In the genomic region with DNA sequence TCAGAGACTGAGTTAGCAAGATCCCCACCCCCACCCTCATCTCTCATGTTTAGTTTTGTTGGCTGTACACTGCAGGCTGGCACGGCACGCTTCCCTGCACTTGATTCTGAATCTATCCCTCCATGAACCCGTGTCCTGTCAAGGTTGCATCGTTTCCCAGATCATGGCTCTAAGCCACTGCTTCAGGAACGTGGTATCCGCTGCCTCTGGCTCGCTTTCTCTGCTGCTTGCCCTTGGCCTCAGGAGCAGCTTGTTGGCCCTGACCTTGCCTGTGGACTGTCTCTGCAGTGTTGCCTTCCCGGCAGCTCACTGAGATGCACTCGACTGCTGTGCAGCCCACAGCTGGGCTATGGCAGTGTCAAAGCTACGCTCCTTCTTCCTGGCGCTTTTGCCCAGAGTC, we compare ENCODE assay signal across 12 mouse cellular contexts.
DNase-seq lines count a peak whose midpoint lies in the region; ATAC-seq and TF ChIP-seq lines count a peak whose summit lies in the region.
"Had no signal": no experiment of that assay in that cellular context is flagged by ENCODE, and none has a peak within 500 bp of the region (broad histone marks: within the 10 kb centered on the region; RNA-seq: fewer than 3 reads in every experiment).

No protein-coding gene starts in this region.

- peak overlapping the region; percentile 28 for H3K27ac ChIP-seq in heart, embryonic 16.5 days (ENCODE audit: low read length)
- H3K27ac ChIP-seq in intestine, postnatal 0 days (ENCODE audit: low read depth, low read length) = no peak overlapping the region
- H3K27ac ChIP-seq: hindbrain, embryonic 12.5 days; liver, embryonic 12.5 days had no signal

- no peaks in the 10 kb centered on the region for H3K36me3 ChIP-seq in heart, embryonic 16.5 days (ENCODE audit: control insufficient read depth, insufficient read depth)
- H3K36me3 ChIP-seq in intestine, postnatal 0 days (ENCODE audit: control insufficient read depth, insufficient read depth) = no peaks in the 10 kb centered on the region
- H3K36me3 ChIP-seq: hindbrain, embryonic 12.5 days had no signal

- H3K9ac ChIP-seq in heart, embryonic 16.5 days (ENCODE audit: low read length) = no peak overlapping the region
- H3K9ac ChIP-seq in intestine, postnatal 0 days (ENCODE audit: low read depth, low read length) = no peak overlapping the region
- H3K9ac ChIP-seq: hindbrain, embryonic 12.5 days; liver, embryonic 12.5 days had no signal

- no peak overlapping the region for H3K4me3 ChIP-seq in heart, embryonic 16.5 days (ENCODE audit: low read length)
- no peak overlapping the region for H3K4me3 ChIP-seq in intestine, postnatal 0 days (ENCODE audit: low read depth, low read length)
- H3K4me3 ChIP-seq: hindbrain, embryonic 12.5 days; liver, embryonic 12.5 days had no signal

- ATAC-seq in heart, embryonic 16.5 days (replicated peaks; ENCODE audit: extremely low read depth, insufficient read depth, low FRiP score) = peak; percentile 41
- no peak for ATAC-seq in intestine, postnatal 0 days
- ATAC-seq: liver, embryonic 12.5 days had no signal

- no peak for TF ChIP-seq CTCF in intestine, postnatal 0 days (IDR thresholded peaks at IDR 0.05; ENCODE audit: low read depth)

- peak; percentile 40 for DNase-seq in kidney, adult 18-20 months
- DNase-seq in kidney, postnatal 10 days = no peak
- DNase-seq in gastrocnemius, adult 8-10 months (ENCODE audit: low spot score in 2 of 2) = peak; percentile 22 to 34
- DNase-seq in kidney, postnatal 25 days = peak; percentile 45 to 79
- no peak for DNase-seq in lung, postnatal 36 days
- no peak for DNase-seq in frontal cortex, postnatal 36 days (ENCODE audit: low spot score in 2 of 2)
- DNase-seq: embryo, embryonic 11 days; retina, postnatal 1 day had no signal

- H3K4me1 ChIP-seq in heart, embryonic 16.5 days (ENCODE audit: control insufficient read depth, insufficient read depth, low read length) = peaks cover 36% of the 10 kb centered on the region
- H3K4me1 ChIP-seq in intestine, postnatal 0 days (replicated peaks; ENCODE audit: control insufficient read depth, insufficient read depth, low read length) = no peaks in the 10 kb centered on the region

- no peak overlapping the region for H3K4me2 ChIP-seq in heart, embryonic 16.5 days (ENCODE audit: low read depth, low read length)
- no peak overlapping the region for H3K4me2 ChIP-seq in intestine, postnatal 0 days (replicated peaks; ENCODE audit: low read depth)
- H3K4me2 ChIP-seq: hindbrain, embryonic 12.5 days; liver, embryonic 12.5 days had no signal

- H3K9me3 ChIP-seq in heart, embryonic 16.5 days (replicated peaks; ENCODE audit: control insufficient read depth, low read length) = no peaks in the 10 kb centered on the region
- H3K9me3 ChIP-seq in intestine, postnatal 0 days (ENCODE audit: control insufficient read depth) = no peaks in the 10 kb centered on the region
- H3K9me3 ChIP-seq: hindbrain, embryonic 12.5 days; liver, embryonic 12.5 days had no signal

- WGBS in heart, embryonic 16.5 days = 48% methylated on average over 11 of the region's 11 CpGs
- WGBS in intestine, postnatal 0 days = 81% methylated on average over 11 of the region's 11 CpGs

- H3K27me3 ChIP-seq in heart, embryonic 16.5 days (ENCODE audit: control insufficient read depth, insufficient read depth, low read length) = no peaks in the 10 kb centered on the region
- H3K27me3 ChIP-seq in intestine, postnatal 0 days (replicated peaks; ENCODE audit: control insufficient read depth, insufficient read depth, low read length) = no peaks in the 10 kb centered on the region
- H3K27me3 ChIP-seq: hindbrain, embryonic 12.5 days; liver, embryonic 12.5 days had no signal

Comparison
In these comparisons a context has a peak if more than half of its experiments do, and no peak if none do; other contexts are left out.
1. DNase-seq: peak in kidney, adult 18-20 months (single experiment), gastrocnemius, adult 8-10 months (2 of 2) and kidney, postnatal 25 days (2 of 2); none in kidney, postnatal 10 days (single experiment), lung, postnatal 36 days (single experiment) and frontal cortex, postnatal 36 days (0 of 2).